Mouse (Mus musculus) c-Kit-negative CD71-positive TER-119-positive erythroid progenitor cells, embryonic 14.5 days (primary cell): ENCODE data around the gene Skap1.

Source experiments
- DNase-seq: peaks from one replicate; pipeline ENCODE4 v3.0.0-alpha.2; 2013; ENCODE audit warnings: low read depth, low spot score

Gene Skap1

GRCm38 (mm10) chr11:96622782-96623181 lies 158.4 kb downstream of the Skap1 start:
- no peak for DNase-seq

- no peak for DNase-seq
Measured at GRCm38 (mm10) chr11:96624436-96624835, 160.0 kb downstream of the Skap1 start.

- no peak for DNase-seq
Measured at GRCm38 (mm10) chr11:96629775-96630174, 165.4 kb downstream of the Skap1 start.

- no peak for DNase-seq
Measured at GRCm38 (mm10) chr11:96631521-96631920, 167.1 kb downstream of the Skap1 start.

- no peak for DNase-seq
Measured at GRCm38 (mm10) chr11:96637927-96638326, 173.5 kb downstream of the Skap1 start.

GRCm38 (mm10) chr11:96639805-96640204 lies 175.4 kb downstream of the Skap1 start:
- no peak for DNase-seq

GRCm38 (mm10) chr11:96642173-96643140 lies 178.1 kb downstream of the Skap1 start:
- no peak for DNase-seq

GRCm38 (mm10) chr11:96644969-96645368 lies 180.6 kb downstream of the Skap1 start:
- DNase-seq = no peak

- DNase-seq = no peak
Measured at GRCm38 (mm10) chr11:96645538-96646037, 181.2 kb downstream of the Skap1 start.

- DNase-seq = no peak
Measured at GRCm38 (mm10) chr11:96651848-96652247, 187.5 kb downstream of the Skap1 start.

- no peak for DNase-seq
Measured at GRCm38 (mm10) chr11:96653867-96654266, 189.5 kb downstream of the Skap1 start.

- DNase-seq = no peak
Measured at GRCm38 (mm10) chr11:96658420-96658819, 194.0 kb downstream of the Skap1 start.

- no peak for DNase-seq
Measured at GRCm38 (mm10) chr11:96666924-96667323, 202.5 kb downstream of the Skap1 start.

- DNase-seq = no peak
Measured at GRCm38 (mm10) chr11:96668367-96668766, 204.0 kb downstream of the Skap1 start.

GRCm38 (mm10) chr11:96673792-96674191 lies 209.4 kb downstream of the Skap1 start:
- no peak for DNase-seq

GRCm38 (mm10) chr11:96674786-96675365 lies 210.5 kb downstream of the Skap1 start:
- no peak for DNase-seq

GRCm38 (mm10) chr11:96678026-96678425 lies 213.6 kb downstream of the Skap1 start:
- DNase-seq = no peak

- DNase-seq = no peak
Measured at GRCm38 (mm10) chr11:96679026-96679425, 214.6 kb downstream of the Skap1 start.

GRCm38 (mm10) chr11:96685381-96685780 lies 221.0 kb downstream of the Skap1 start:
- peak; percentile 9 for DNase-seq

GRCm38 (mm10) chr11:96686713-96687280 lies 222.4 kb downstream of the Skap1 start:
- no peak for DNase-seq

- DNase-seq = no peak
Measured at GRCm38 (mm10) chr11:96692250-96692649, 227.9 kb downstream of the Skap1 start.

GRCm38 (mm10) chr11:96693360-96693759 lies 229.0 kb downstream of the Skap1 start:
- DNase-seq = no peak
